ENCODE assay signal across 9 mouse cellular contexts in the genomic region with DNA sequence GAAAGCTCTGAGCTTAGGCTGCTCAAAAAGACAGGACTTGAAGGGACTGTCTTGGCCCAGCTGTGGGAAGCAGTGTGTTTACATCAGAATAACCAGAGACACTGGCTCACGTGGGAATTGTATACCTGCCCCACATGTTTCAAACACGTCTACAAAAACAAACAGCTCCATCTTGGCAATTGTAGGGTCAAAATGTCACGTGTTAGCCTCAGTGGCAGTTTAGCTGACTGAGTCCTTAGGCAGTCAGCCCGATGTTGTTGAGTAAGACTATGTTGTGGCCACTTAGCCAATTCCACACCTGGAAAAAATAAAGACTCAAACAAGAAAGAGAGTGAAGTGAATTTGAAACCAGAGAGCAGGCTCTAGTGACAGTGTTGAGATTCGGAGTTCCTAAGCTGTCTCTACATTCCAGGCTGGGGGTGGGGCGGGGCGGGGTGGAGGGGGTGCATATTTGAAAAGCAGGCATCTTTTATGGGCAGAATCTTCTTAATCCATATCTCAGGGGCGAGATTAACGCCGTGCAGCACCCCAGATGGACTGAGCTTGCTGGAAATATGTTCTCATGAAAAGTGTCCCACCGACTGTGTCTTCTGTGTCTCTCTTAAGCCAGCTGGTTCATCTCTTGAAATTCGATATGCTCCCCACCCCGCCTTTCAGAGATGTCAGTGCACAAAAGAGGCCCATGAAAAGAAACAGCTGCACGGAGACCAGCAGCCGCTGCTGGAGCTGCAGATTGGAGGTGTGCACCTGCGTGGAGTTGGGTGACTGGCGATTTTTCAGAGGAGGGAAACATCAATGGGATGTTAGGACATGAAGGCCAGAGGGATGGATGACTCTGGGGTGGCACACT.
A peak's percentile ranks its signal among the peaks of the same experiment; 100 is the strongest.
DNase-seq lines count a peak whose midpoint lies in the region; ATAC-seq lines count a peak whose summit lies in the region.
"Had no signal": no experiment of that assay in that cellular context is flagged by ENCODE, and none has a peak within 500 bp of the region (broad histone marks: within the 10 kb centered on the region; RNA-seq: fewer than 3 reads in every experiment).

No protein-coding gene starts in this region.

- WGBS in hindbrain, embryonic 12.5 days = 15% methylated on average over 17 of the region's 17 CpGs
- WGBS in hindbrain, embryonic 13.5 days = 17% methylated on average over 17 of the region's 17 CpGs
- WGBS in embryonic facial prominence, embryonic 10.5 days = 10% methylated on average over 17 of the region's 17 CpGs
- 10% methylated on average over 17 of the region's 17 CpGs for WGBS in midbrain, embryonic 11.5 days

- peaks cover 14% of the 10 kb centered on the region for H3K4me1 ChIP-seq in hindbrain, embryonic 12.5 days
- H3K4me1 ChIP-seq in hindbrain, embryonic 13.5 days (replicated peaks) = peaks cover 13% of the 10 kb centered on the region
- peaks cover 32% of the 10 kb centered on the region for H3K4me1 ChIP-seq in embryonic facial prominence, embryonic 10.5 days
- H3K4me1 ChIP-seq in midbrain, embryonic 11.5 days (ENCODE audit: control insufficient read depth, insufficient read depth, low read length) = peaks cover 14% of the 10 kb centered on the region; the same call in 1 of the 2 replicates

- no peak overlapping the region for H3K9ac ChIP-seq in hindbrain, embryonic 12.5 days
- H3K9ac ChIP-seq in hindbrain, embryonic 13.5 days = no peak overlapping the region; the same call in 1 of the 2 replicates
- H3K9ac ChIP-seq in midbrain, embryonic 11.5 days (ENCODE audit: low read length) = no peak overlapping the region

- H3K27ac ChIP-seq in hindbrain, embryonic 12.5 days = no peak overlapping the region
- H3K27ac ChIP-seq in hindbrain, embryonic 13.5 days = no peak overlapping the region
- peak overlapping the region; percentile 60 for H3K27ac ChIP-seq in embryonic facial prominence, embryonic 10.5 days (replicated peaks)
- H3K27ac ChIP-seq in midbrain, embryonic 11.5 days (ENCODE audit: low read depth, low read length) = no peak overlapping the region

- ATAC-seq in hindbrain, embryonic 12.5 days (ENCODE audit: low FRiP score) = peak; percentile 48; the same call in 1 of the 2 replicates
- no peak for ATAC-seq in hindbrain, embryonic 13.5 days (ENCODE audit: low FRiP score)
- peak; percentile 79 for ATAC-seq in midbrain, embryonic 11.5 days (ENCODE audit: low FRiP score)

- H3K4me2 ChIP-seq in hindbrain, embryonic 12.5 days (replicated peaks) = peak overlapping the region; percentile 21
- no peak overlapping the region for H3K4me2 ChIP-seq in hindbrain, embryonic 13.5 days
- H3K4me2 ChIP-seq in midbrain, embryonic 11.5 days = no peak overlapping the region; the same call in 1 of the 2 replicates

- H3K27me3 ChIP-seq in hindbrain, embryonic 12.5 days = peaks cover 6% of the 10 kb centered on the region; the same call in 1 of the 2 replicates
- peaks cover 22% of the 10 kb centered on the region; the same call in 1 of the 2 replicates for H3K27me3 ChIP-seq in hindbrain, embryonic 13.5 days
- peaks cover 19% of the 10 kb centered on the region for H3K27me3 ChIP-seq in embryonic facial prominence, embryonic 10.5 days (replicated peaks; ENCODE audit: low read depth, poor library complexity, severe bottlenecking)
- H3K27me3 ChIP-seq in midbrain, embryonic 11.5 days (ENCODE audit: control insufficient read depth, insufficient read depth, low read length) = 0 out of 2 replicates have a peak, but pooled peaks cover 2% of the 10 kb centered on the region

- no peaks in the 10 kb centered on the region for H3K36me3 ChIP-seq in hindbrain, embryonic 12.5 days
- no peaks in the 10 kb centered on the region for H3K36me3 ChIP-seq in hindbrain, embryonic 13.5 days
- no peaks in the 10 kb centered on the region for H3K36me3 ChIP-seq in embryonic facial prominence, embryonic 10.5 days (replicated peaks)
- H3K36me3 ChIP-seq in midbrain, embryonic 11.5 days (ENCODE audit: control insufficient read depth, insufficient read depth, low read length) = no peaks in the 10 kb centered on the region

- intact Hi-C loops in heart, postnatal 10 days (cut with DNase I) = no loop called here
- intact Hi-C loops in left cerebral cortex, postnatal 36 days (cut with DNase I) = no loop called here

- 0 out of 2 replicates have a peak, but pooled peaks cover 3% of the 10 kb centered on the region for H3K9me3 ChIP-seq in hindbrain, embryonic 12.5 days (replicated peaks)
- H3K9me3 ChIP-seq in hindbrain, embryonic 13.5 days = peaks cover 4% of the 10 kb centered on the region; the same call in 1 of the 2 replicates
- H3K9me3 ChIP-seq in embryonic facial prominence, embryonic 10.5 days = peaks cover 10% of the 10 kb centered on the region; the same call in 1 of the 2 replicates
- H3K9me3 ChIP-seq in midbrain, embryonic 11.5 days (ENCODE audit: control insufficient read depth, low read length) = peaks cover 6% of the 10 kb centered on the region; the same call in 1 of the 2 replicates

- H3K4me3 ChIP-seq in hindbrain, embryonic 12.5 days = no peak overlapping the region
- no peak overlapping the region for H3K4me3 ChIP-seq in hindbrain, embryonic 13.5 days
- peak overlapping the region; percentile 34 for H3K4me3 ChIP-seq in embryonic facial prominence, embryonic 10.5 days
- H3K4me3 ChIP-seq in midbrain, embryonic 11.5 days (ENCODE audit: low read depth, low read length) = no peak overlapping the region

- DNase-seq in embryonic facial prominence, embryonic 10.5 days (ENCODE audit: low spot score) = peak; percentile 82
- DNase-seq in heart, postnatal 10 days = peak; percentile 54 to 64
- peak; percentile 87 for DNase-seq in midbrain, embryonic 11.5 days (ENCODE audit: low spot score, missing footprints)
- no peak for DNase-seq in thymus, postnatal 0 days (ENCODE audit: low spot score)
- DNase-seq in urinary bladder, postnatal 10 days (ENCODE audit: low spot score) = no peak
- DNase-seq in left cerebral cortex, postnatal 36 days (ENCODE audit: low spot score in 2 of 2) = no peak
- DNase-seq: cerebellum, adult 8-10 months had no signal

Comparison
In these comparisons a context has a peak if more than half of its experiments do, and no peak if none do; other contexts are left out.
1. DNase-seq: peak in embryonic facial prominence, embryonic 10.5 days (single experiment), heart, postnatal 10 days (2 of 2) and midbrain, embryonic 11.5 days (single experiment); none in thymus, postnatal 0 days (single experiment), urinary bladder, postnatal 10 days (single experiment) and left cerebral cortex, postnatal 36 days (0 of 2).